In genomic region chr12:105458791-105459190, GRCm38 (mm10) we compare ENCODE assay signal across 21 mouse cellular contexts. TPM values are rescaled to one million over a fixed set of nuclear protein-coding genes. Genes with fewer than 3 reads are reported as not detected.
"Had no signal": no experiment of that assay in that cellular context is flagged by ENCODE, and none has a peak within 500 bp of the region (broad histone marks: within the 10 kb centered on the region; RNA-seq: fewer than 3 reads in every experiment).

No protein-coding gene starts in this region.

- H3K36me3 ChIP-seq: kidney, embryonic 15.5 days; liver, embryonic 13.5 days; neural tube, embryonic 15.5 days; stomach, embryonic 15.5 days had no signal

- H3K27ac ChIP-seq: kidney, embryonic 15.5 days; left cerebral cortex, adult 2 months; liver, embryonic 13.5 days; neural tube, embryonic 15.5 days; stomach, embryonic 15.5 days had no signal

- H3K4me2 ChIP-seq: kidney, embryonic 15.5 days; liver, embryonic 13.5 days; midbrain, embryonic 11.5 days; neural tube, embryonic 15.5 days; stomach, embryonic 15.5 days had no signal

- H3K9me3 ChIP-seq: kidney, embryonic 15.5 days; liver, embryonic 13.5 days; neural tube, embryonic 15.5 days; stomach, embryonic 15.5 days had no signal

- H3K4me3 ChIP-seq: kidney, embryonic 15.5 days; left cerebral cortex, adult 2 months; liver, embryonic 13.5 days; myocyte; neural tube, embryonic 15.5 days; stomach, embryonic 15.5 days had no signal

- H3K9ac ChIP-seq: kidney, embryonic 15.5 days; liver, embryonic 13.5 days; neural tube, embryonic 15.5 days; stomach, embryonic 15.5 days had no signal

- ATAC-seq: midbrain, embryonic 16.5 days had no signal

- H3K27me3 ChIP-seq: kidney, embryonic 15.5 days; neural tube, embryonic 15.5 days; stomach, embryonic 15.5 days had no signal

- DNase-seq: kidney, adult 8-10 months; kidney, postnatal 10 days; kidney, postnatal 36 days; layer of hippocampus, postnatal 36 days; liver, embryonic 13.5 days; lung, adult 2 months; lung, postnatal 14 days; retina, postnatal 1 day; right cerebral cortex, postnatal 25 days; spleen, adult 18-20 months; thymus, adult 2 months; thymus, postnatal 14 days; thymus, postnatal 4 days had no signal

RNA-seq across cellular contexts. Expression of gene D430019H16Rik, which starts 5.1 kb away (rescaled TPM):
- total RNA-seq: megakaryocyte-erythroid progenitor cell, adult 5-6 weeks had no signal
